Mouse (Mus musculus) midbrain, postnatal 0 days (tissue): Measurements from ENCODE around the gene Ift140. TPM values are rescaled to one million over a fixed set of nuclear protein-coding genes. Genes with fewer than 3 reads are reported as not detected.

Experiments
- ATAC-seq: fragments of 200-750 bp; cut with Nextera tagmentation; 2 replicates; pipeline ENCODE4 v1.8.0; 2017; ENCODE audit warnings: moderate number of reproducible peaks, mild to moderate bottlenecking, moderate TSS enrichment, moderate library complexity; ENCODE audit not compliant: low FRiP score
- DNase-seq: peaks from one replicate; pipeline ENCODE4 v3.0.0-alpha.2; 2015; ENCODE audit warnings: low spot score
- H3K27ac ChIP-seq: fragments of 300-500 bp; sonication (generic); 2 replicates; pipeline ENCODE4 v1.5.1; 2014; ENCODE audit warnings: low read depth, mild to moderate bottlenecking, low read length, mixed read lengths
- H3K27me3 ChIP-seq: fragments of 300-500 bp; sonication (generic); 2 replicates; pipeline ENCODE4 v1.6.1; 2014; ENCODE audit warnings: low read length, control low read depth, mixed read lengths; ENCODE audit not compliant: insufficient read depth
- H3K36me3 ChIP-seq: fragments of 300-500 bp; sonication (generic); 2 replicates; pipeline ENCODE4 v1.6.1; 2014; ENCODE audit warnings: low read length, control low read depth, mixed read lengths; ENCODE audit not compliant: insufficient read depth
- H3K4me1 ChIP-seq: fragments of 300-500 bp; sonication (generic); 2 replicates; pipeline ENCODE4 v1.6.1; 2014; ENCODE audit warnings: mild to moderate bottlenecking, control low read depth, antibody characterized with exemption, low read length, mixed read lengths; ENCODE audit not compliant: insufficient read depth
- H3K4me2 ChIP-seq: fragments of 300-500 bp; sonication (generic); 2 replicates; pipeline ENCODE4 v1.6.1; 2014; ENCODE audit warnings: low read depth, mild to moderate bottlenecking, low read length, mixed read lengths; ENCODE audit not compliant: poor library complexity, severe bottlenecking
- H3K4me3 ChIP-seq: fragments of 300-500 bp; sonication (generic); 2 replicates; pipeline ENCODE4 v1.5.1; 2014; ENCODE audit warnings: low read depth, mild to moderate bottlenecking, low read length, moderate library complexity
- H3K9ac ChIP-seq: fragments of 300-500 bp; sonication (generic); replicated peaks from 2 replicates; pipeline ENCODE4 v1.6.1; 2014; ENCODE audit warnings: mild to moderate bottlenecking, low read length, moderate library complexity, mixed read lengths; ENCODE audit not compliant: poor library complexity, severe bottlenecking
- H3K9me3 ChIP-seq: fragments of 300-500 bp; sonication (generic); 2 replicates; pipeline ENCODE4 v1.6.1; 2016; ENCODE audit warnings: low read length, control low read depth
- CTCF ChIP-seq: IDR thresholded peaks from 2 replicates; pipeline ENCODE4 v1.5.1; 2016; ENCODE audit warnings: antibody characterized with exemption, mild to moderate bottlenecking
- WGBS: fragments of 180-500 bp; shearing (Covaris S2); extraction: QIAGEN DNeasy Blood & Tissue Kit; methylation state at CpG from one replicate; pipeline ENCODE4 v1.1.7; 2014; 5-methylcytosine and 5-hydroxymethylcytosine counted together
- polyA plus RNA-seq: library from polyadenylated mRNA; unstranded; fragments of >200 nt; fragmentation: Nextera tagmentation; extraction: Ambion mirVana; gene quantifications from 2 replicates; pipeline ENCODE4 v1.2.1, GENCODE M21; 2015
- total RNA-seq: library from RNA; depleted of rRNA; stranded (reverse); fragments of >200 nt; gene quantifications from 2 replicates; pipeline ENCODE4 v1.2.3, GENCODE M21; 2014

The Ift140 gene
- total and polyA plus RNA-seq, 2 experiments from 2014 or later = 13.5 to 39.8 TPM

DNA sequence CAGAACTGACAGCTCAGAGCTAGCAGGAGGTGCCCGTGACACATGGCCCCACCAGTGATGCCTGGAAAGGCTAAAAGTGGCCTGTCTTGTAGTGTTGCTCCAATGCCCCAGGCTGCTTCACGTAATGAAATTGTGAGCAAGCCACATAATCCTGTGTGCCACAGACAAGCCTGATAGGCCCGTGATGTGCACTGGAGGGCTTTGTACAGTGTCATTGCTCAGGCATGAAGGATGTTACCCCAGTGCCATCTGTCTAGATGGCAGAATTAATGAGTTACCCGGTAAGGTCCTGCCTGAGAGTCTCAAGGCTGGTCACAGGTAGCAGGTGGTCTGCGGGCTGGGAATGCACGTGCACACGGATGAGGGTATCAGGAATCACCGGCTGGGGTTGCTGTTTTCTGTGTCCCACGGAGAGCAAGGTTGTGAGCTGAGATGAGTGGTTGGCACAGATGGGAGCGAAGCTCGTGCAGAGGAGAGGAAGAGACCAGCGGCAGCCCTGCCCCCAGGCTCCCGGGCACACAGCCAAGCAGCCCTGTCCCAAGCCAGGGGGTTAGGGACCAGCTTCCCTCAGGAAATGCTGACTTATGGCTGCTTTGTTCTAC, 62.0 kb downstream of the Ift140 start:
- Histone ChIP-seq H3K27me3 (no peaks in the 10 kb centered on the region), H3K9me3 (no peaks in the 10 kb centered on the region), H3K36me3 (peaks cover 24% of the 10 kb centered on the region), H3K4me3 (no peak overlapping the region), H3K4me1 (no peaks in the 10 kb centered on the region), H3K27ac (no peak overlapping the region; the same call in 1 of the 2 replicates), H3K4me2 (peak overlapping the region; percentile 20; the same call in 1 of the 2 replicates), H3K9ac (no peak overlapping the region; the same call in 1 of the 2 replicates)
- ATAC-seq = peak; percentile 60; the same call in 1 of the 2 replicates
- TF ChIP-seq CTCF = no peak
- 60% methylated on average over 13 of the region's 13 CpGs for WGBS
- peak; percentile 83 for DNase-seq

DNA sequence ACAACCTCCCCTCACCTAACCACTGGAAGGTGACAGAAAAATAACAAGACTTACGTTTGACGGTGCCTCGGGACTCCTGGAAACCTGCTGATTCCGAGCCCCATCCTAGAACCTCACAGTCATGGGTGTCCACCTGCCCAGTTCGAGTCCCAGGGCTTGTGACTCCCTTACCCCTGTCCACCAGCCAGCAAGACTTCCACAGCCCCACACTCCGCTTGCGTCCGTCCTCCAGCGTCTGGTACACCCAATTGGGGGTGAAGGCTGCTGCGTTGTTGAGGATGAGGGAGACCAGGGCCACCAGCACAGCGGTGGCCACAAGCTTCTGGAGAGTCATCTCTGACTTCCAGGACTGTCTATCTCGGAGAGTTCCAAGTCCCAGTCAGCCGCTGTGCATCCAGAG, 64.3 kb downstream of the Ift140 start:
- Histone ChIP-seq H3K4me3 (peak overlapping the region; percentile 23; the same call in 1 of the 2 replicates), H3K9me3 (no peaks in the 10 kb centered on the region), H3K27me3 (no peaks in the 10 kb centered on the region), H3K4me2 (no peak overlapping the region), H3K36me3 (peaks cover 21% of the 10 kb centered on the region), H3K4me1 (no peaks in the 10 kb centered on the region), H3K9ac (peak overlapping the region; percentile 29; the same call in 1 of the 2 replicates), H3K27ac (peak overlapping the region; percentile 57)
- DNase-seq (no peak), ATAC-seq (no peak)
- 88% methylated on average over 13 of the region's 13 CpGs for WGBS
- no peak for TF ChIP-seq CTCF

DNA sequence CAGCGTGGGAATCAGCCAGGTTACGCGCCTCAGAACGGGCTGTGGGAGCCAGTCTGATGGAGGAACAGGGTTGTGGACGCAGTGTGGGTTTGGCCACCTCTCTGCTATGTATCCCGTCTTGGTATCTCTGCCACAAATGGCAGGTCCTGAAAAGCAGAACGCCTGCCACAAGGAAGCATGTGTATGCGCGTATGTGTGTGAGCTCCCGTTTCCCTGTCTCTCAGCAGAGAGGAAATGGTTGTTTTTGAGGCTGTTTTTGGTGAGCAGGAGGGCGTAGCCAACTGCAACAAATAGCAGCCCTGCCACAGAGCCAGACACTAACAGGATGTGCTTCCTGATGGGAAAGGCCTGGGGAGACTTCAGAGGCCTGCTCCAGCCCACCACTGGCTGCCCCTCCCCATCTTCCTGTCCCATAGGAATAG, 65.1 kb downstream of the Ift140 start:
- no peak for ATAC-seq
- Histone ChIP-seq H3K9me3 (no peaks in the 10 kb centered on the region), H3K36me3 (peaks cover 21% of the 10 kb centered on the region), H3K4me3 (peak overlapping the region; percentile 23; the same call in 1 of the 2 replicates), H3K4me2 (0 out of 2 replicates have a peak overlapping the region, but pooled peaks have one; percentile 12), H3K27ac (peak overlapping the region; percentile 57; the same call in 1 of the 2 replicates), H3K27me3 (no peaks in the 10 kb centered on the region), H3K4me1 (no peaks in the 10 kb centered on the region), H3K9ac (peak overlapping the region; percentile 29; the same call in 1 of the 2 replicates)
- DNase-seq = no peak
- 87% methylated on average over 11 of the region's 11 CpGs for WGBS
- TF ChIP-seq CTCF = no peak

DNA sequence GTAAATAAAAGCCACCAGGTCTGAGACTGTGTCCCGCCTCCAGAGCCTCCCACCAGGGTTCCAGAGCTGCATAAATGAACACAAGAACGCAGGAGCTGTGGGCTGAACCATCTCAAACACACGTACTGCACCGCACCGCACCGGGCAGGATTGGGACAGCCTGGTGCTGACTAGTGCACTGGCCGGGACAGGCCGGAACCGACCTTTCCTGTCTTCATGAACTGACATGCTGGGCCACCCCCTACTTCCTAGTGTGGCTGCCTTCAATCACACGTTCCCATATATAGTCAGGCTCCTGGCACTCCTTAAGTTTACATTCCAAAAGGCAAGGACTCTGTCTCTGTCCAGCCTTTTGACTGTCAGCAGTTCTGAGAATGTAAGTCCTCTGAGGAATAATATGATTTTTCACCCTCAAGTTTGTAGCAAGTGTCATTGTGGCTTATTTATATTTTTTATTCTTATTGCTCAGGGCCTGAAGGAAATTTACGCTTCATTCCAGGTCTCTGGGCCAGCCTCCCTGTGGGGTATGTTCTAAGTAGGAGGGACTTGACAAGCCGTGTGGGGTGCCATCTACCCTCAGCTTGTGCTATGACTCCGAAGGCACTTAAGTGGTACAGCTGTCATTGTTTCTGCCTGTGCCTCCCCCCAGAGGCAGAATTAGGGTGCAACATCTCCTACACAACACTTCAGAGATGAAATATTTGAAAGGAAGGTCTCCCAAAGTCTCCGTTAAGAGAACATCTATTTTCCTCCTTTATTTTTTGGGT, 66.4 kb downstream of the Ift140 start:
- Histone ChIP-seq H3K27ac (no peak overlapping the region), H3K27me3 (no peaks in the 10 kb centered on the region), H3K9ac (no peak overlapping the region), H3K4me2 (no peak overlapping the region), H3K36me3 (peaks cover 20% of the 10 kb centered on the region), H3K9me3 (no peaks in the 10 kb centered on the region), H3K4me1 (no peaks in the 10 kb centered on the region), H3K4me3 (no peak overlapping the region)
- ATAC-seq (no peak), DNase-seq (no peak)
- TF ChIP-seq CTCF = peak; percentile 25; the same call in 1 of the 2 replicates
- 79% methylated on average over 14 of the region's 14 CpGs for WGBS

DNA sequence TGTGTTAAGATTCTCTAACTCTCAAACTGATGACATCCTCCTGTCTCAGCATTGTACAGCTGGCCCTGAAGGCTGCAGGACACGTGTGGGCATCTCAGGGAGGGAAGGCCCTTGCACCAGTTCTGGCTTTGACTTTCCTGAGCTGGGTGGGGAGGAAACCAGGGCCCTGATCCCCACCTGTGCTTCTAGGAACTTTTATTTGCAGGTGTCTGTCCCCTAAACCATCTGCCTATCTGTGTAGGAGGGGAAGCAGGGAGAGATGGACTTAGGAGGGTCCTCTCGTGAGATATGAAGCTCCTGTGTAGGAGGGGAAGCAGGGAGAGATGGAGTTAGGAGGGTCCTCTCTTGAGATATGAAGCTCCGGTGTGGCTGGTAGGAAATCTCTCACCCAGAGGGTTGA, 67.0 kb downstream of the Ift140 start:
- DNase-seq (no peak), ATAC-seq (no peak)
- Histone ChIP-seq H3K4me1 (no peaks in the 10 kb centered on the region), H3K9me3 (no peaks in the 10 kb centered on the region), H3K27ac (no peak overlapping the region), H3K27me3 (no peaks in the 10 kb centered on the region), H3K4me2 (no peak overlapping the region), H3K9ac (no peak overlapping the region), H3K4me3 (no peak overlapping the region), H3K36me3 (peaks cover 26% of the 10 kb centered on the region)
- 82% methylated on average over 3 of the region's 3 CpGs for WGBS
- no peak for TF ChIP-seq CTCF

DNA sequence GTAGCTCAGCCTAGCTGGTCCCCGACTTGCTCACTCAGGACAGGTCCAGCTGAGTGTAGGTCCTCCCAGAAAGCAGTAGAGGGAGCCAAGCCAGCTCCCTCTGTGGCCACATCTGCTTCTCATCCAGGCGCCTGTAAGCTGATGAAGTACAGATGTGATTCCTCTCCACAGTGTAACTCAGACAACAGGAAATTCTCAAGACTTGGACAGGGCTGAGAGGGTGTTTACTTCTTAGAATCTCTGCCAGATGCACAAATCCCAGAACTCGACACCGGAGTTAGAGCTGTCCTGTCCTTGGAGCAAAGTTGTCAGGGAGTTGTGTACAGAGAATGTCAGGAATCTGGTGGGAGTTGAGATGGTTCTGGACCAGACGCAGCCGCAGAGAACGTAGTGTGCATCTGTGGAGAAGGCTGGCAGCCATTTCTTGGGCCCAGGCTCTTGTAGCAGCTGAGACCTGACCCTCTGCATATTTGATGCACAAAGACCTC, 67.6 kb downstream of the Ift140 start, which contains the start of gene Tmem204:
TSS of gene Tmem204 (minus strand) at position 148 of the 488 bp plus-strand sequence.
- DNase-seq = peak; percentile 4

More for the DNA sequence above, 67.6 kb downstream of the Ift140 start, which contains the start of gene Tmem204:
- Histone ChIP-seq H3K27me3 (no peaks in the 10 kb centered on the region), H3K27ac (no peak within 1 kb of the TSS), H3K4me3 (no peak within 1 kb of the TSS), H3K36me3 (peaks cover 30% of the 10 kb centered on the region), H3K4me1 (no peaks in the 10 kb centered on the region), H3K9ac (no peak within 1 kb of the TSS), H3K9me3 (no peaks in the 10 kb centered on the region), H3K4me2 (no peak within 1 kb of the TSS)
- WGBS = 63% methylated on average over 7 of the region's 7 CpGs
- TF ChIP-seq CTCF = peak; percentile 52
- ATAC-seq = no peak
